In genomic region chr5:118139630-118140029, GRCm38 (mm10) we compare ENCODE assay signal across 22 mouse cellular contexts. TPM values are rescaled to one million over a fixed set of nuclear protein-coding genes. Genes with fewer than 3 reads are reported as not detected.
"Had no signal": no experiment of that assay in that cellular context is flagged by ENCODE, and none has a peak within 500 bp of the region (broad histone marks: within the 10 kb centered on the region; RNA-seq: fewer than 3 reads in every experiment).

No protein-coding gene starts in this region.

- H3K27ac ChIP-seq: heart, embryonic 10.5 days; hindbrain, embryonic 13.5 days; hindbrain, embryonic 15.5 days; hindbrain, postnatal 0 days; kidney, embryonic 15.5 days; kidney, postnatal 0 days; limb, embryonic 13.5 days; limb, embryonic 15.5 days; liver, embryonic 12.5 days; liver, embryonic 14.5 days had no signal

- H3K4me3 ChIP-seq: heart, embryonic 10.5 days; heart, embryonic 12.5 days; hindbrain, embryonic 13.5 days; hindbrain, embryonic 15.5 days; kidney, embryonic 15.5 days; limb, embryonic 13.5 days; limb, embryonic 15.5 days; liver, embryonic 12.5 days had no signal

- DNase-seq: gastrocnemius, postnatal 25 days; heart, adult 11 months; heart, postnatal 10 days; kidney, adult 11 months; kidney, adult 2 months; kidney, adult 9 months; kidney, postnatal 14 days; kidney, postnatal 36 days; layer of hippocampus, postnatal 36 days; left cerebral cortex, postnatal 4 days had no signal

RNA-seq across cellular contexts. Expression of gene Hrk, which starts 24.8 kb away (rescaled TPM):
- total RNA-seq: hematopoietic stem cell, adult 5-6 weeks had no signal
